Mouse (Mus musculus) kidney, postnatal 4 days (tissue): ENCODE results near the gene Bco2.

Source experiments
- DNase-seq, 2 experiments: peaks; one replicate each; pipeline ENCODE4 v3.0.0; 2021; ENCODE audit warnings: mixed read lengths in 2 of 2

The Bco2 gene

GRCm38 (mm10) chr9:50555094-50555446 lies at the start of gene Bco2:
Bco2 (minus strand) TSS chr9:50555181.
- DNase-seq = peak in 1 of 2 experiments; percentile 13

GRCm38 (mm10) chr9:50604338-50604737 lies 49.4 kb upstream of the Bco2 start:
- no peak for DNase-seq

GRCm38 (mm10) chr9:50603998-50604324 lies 49.0 kb upstream of the Bco2 start:
- DNase-seq = no peak

DNA sequence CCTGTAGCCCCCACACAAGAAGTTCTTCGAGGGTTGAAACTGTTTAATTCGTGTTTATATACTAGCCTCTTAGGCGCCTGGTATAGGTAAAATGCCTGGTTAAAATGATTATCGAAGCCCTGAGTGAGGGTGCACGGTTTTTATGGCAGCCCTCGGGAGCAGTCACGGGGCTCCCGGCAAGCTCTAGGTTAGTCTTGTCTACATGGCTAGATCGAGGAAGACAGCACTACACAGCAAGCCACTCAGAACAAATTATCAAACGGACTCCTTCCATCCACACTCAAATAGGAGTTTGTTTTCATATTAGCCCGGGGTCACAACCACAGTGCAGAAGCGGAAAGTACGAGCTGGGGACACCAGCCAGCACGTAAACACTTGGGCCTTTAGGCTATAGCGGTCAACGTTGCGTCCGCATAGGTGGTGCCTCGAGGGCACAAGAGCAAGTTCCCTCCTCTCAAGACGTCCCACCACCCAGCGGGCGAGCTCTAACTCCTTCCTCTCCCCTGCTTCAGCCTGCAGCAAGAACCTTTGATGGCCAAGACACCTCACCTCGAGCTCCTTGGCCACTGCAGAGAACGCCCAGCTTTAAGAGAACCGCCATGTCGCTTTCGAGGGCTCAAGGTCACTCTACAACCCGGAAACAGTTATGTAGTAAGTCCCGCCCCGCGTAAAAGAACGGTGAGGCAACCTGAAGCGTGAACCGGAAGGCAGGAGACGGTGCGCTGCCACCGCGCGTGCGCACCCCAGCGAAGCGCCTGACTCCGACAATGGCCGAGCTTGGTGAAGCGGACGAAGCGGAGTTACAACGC lies 48.4 kb upstream of the Bco2 start, which contains the start of the genes Sdhd and Timm8b:
Gene Sdhd (minus strand): TSS at position 624 of the 809 bp plus-strand sequence.
Gene Timm8b (plus strand): TSS at position 722 of the 809 bp plus-strand sequence.
- peak; percentile 92 to 96 for DNase-seq

- DNase-seq = no peak
Observed at GRCm38 (mm10) chr9:50602055-50602845, 47.3 kb upstream of the Bco2 start.

DNA sequence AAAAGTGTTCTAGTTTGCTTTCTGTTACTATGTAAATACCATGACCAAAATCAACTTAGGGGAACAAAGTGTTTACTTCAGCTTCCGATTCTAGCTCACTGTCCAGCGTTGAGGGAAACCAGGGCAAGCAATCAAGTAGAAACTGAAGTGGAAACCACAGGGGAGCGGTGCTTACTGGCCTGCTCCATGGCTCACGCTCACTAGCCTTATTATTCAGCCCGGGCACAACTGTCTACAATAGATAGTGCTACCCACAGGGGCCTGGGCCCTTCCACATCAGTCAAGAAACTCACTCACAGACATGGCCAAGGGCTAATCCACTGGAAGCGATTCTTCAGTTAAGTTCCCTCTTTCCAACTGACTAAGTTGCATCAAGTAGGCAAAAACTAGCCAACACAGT lies 46.6 kb upstream of the Bco2 start:
- DNase-seq = no peak

DNA sequence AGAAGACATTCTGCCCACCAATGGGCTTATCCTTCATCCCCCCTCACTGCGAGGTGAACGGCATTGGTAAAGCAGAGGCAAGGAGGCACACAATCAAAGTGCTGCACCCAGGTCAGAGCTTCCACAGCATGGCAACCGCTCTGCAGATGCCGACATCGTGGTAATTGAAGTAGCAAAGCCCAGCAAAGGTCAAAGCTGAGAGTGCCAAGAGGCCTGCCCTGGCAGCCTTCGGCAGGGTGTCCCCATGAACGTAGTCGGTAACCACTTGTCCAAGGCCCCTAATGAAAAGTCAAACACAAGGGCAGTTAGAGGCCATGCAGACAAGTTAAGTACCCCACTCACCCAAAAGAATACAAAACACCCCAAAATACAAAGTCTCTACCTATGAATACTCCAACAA lies 42.0 kb upstream of the Bco2 start:
- DNase-seq = no peak

DNA sequence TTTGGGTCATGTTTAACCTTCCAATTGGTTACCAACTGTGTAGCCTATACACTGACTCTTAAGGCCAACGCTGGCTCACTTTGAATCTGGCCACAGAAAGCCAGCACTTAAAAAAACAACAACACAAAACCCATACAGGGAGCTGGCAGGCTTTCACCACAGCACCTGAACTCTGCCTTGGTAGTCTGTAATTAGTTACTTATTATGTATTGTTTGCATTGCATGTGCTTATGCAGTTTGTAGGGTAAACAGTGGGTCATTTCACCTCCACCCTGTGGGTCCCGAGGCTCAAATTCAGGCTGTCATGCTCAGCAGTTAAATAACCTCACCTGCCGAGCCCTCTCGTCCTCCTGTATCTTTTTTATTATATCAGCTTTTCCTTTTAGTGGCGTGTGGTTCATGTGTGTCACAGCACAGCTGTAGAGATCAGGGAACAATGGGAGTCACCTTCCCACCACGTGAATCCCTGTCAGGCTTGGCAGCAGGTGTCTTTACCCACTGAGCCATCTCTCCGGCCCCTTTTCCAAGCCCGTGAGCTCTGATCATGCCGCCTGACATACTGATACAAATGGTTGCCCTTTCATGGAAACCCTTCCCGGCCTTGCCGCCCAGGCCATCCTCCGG lies 39.9 kb upstream of the Bco2 start:
- DNase-seq = peak in 1 of 2 experiments; percentile 35

- peak; percentile 52 to 63 for DNase-seq
Observed at GRCm38 (mm10) chr9:50593544-50593943, 38.6 kb upstream of the Bco2 start.

- no peak for DNase-seq
Observed at GRCm38 (mm10) chr9:50592955-50593354, 38.0 kb upstream of the Bco2 start.

GRCm38 (mm10) chr9:50590856-50591518 lies 36.0 kb upstream of the Bco2 start:
- no peak for DNase-seq

GRCm38 (mm10) chr9:50586955-50587354 lies 32.0 kb upstream of the Bco2 start:
- DNase-seq = no peak

DNA sequence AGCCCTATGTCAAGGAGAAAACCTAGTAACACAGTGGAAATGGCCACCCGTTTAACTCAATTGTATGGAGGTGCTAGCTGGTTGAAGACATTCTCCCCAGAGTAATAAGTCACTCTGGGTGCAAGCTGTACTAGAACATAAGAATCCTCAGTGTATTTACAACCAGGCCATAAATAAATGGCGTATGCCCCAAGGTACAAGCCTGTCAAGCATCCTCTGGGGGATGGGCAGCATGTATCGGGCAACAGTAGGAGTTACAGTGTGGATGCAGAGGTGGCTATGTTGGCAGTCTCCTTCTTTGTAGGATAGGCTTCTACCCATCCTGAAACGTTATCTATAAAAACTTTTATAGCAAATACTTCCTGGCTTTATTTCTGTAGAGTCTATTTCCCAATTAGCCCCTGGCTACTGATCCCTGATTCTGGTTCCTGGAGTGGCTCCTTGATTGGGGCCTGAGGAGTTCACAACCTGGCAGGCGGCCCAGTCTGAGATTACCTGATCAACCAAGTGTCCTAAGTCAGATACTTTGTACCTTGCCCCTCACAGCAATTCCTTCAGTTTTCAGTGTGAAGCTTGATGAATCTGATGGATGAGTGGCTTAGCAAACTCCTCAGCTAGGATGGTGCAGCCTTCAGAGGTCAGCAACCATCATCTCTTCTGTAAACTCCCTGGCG lies 30.3 kb upstream of the Bco2 start:
- peak; percentile 40 to 62 for DNase-seq

GRCm38 (mm10) chr9:50580370-50580769 lies 25.4 kb upstream of the Bco2 start:
- no peak for DNase-seq

- DNase-seq = no peak
Observed at GRCm38 (mm10) chr9:50569599-50570525, 14.9 kb upstream of the Bco2 start.

GRCm38 (mm10) chr9:50567881-50568280 lies 12.9 kb upstream of the Bco2 start:
- DNase-seq = no peak

DNA sequence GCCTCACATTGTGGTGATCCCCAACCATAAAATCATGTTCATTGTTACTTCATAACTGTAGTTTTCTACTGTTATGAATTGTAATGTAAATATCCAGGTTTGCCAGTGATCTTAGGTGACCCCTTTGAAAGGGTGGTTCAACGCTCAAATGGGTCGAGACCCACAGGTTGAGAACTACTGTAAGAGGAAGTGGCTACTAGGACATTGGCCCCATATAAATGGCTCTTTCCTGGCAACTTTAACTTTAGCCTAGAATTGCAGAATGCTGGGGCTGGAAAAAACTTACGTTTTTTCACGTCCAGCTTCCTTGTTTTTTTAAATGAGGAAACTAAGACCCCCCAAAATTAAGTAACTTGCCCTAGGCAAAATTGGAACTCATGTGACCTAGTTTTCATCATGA lies 12.4 kb upstream of the Bco2 start:
- no peak for DNase-seq

DNA sequence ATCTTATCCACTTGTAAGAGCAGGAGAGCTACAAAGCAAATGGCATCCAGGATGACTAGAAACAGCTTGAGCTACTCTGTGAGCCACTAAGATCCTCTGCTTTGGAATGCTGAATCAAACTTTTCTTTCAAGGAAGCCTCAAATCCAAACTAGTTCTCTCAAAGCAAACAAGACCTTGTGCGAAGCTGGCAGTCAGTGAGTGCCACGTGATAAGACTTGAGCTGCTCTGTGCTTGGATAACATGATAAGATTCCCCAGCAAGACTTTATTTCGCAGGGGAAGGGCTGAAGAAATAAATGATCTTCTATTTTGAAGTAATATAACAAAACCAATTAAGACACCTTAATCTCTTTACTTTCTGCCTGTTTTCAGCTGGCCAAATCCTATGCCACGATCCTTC lies 11.0 kb upstream of the Bco2 start:
- no peak for DNase-seq

DNA sequence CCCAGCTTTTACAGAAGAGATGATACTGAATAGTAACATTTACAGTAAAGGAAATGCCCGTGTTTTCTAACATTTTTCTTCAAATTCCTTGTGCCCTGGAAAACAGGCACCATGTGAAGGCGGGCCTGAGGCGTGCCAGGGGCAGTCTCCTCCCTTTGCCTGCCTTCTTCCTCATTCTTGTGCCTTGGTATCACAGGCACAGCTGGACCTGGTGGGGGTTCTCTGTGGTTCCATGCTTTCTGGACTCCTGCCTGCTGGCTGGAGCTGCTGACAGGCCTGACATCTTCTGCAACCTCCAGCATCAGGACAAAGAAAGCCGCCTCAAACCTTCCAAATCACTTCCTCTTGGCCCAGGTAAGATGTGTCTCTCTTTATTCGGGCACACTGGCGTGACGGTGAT lies 10.2 kb upstream of the Bco2 start:
- DNase-seq = peak in 1 of 2 experiments; percentile 10

DNA sequence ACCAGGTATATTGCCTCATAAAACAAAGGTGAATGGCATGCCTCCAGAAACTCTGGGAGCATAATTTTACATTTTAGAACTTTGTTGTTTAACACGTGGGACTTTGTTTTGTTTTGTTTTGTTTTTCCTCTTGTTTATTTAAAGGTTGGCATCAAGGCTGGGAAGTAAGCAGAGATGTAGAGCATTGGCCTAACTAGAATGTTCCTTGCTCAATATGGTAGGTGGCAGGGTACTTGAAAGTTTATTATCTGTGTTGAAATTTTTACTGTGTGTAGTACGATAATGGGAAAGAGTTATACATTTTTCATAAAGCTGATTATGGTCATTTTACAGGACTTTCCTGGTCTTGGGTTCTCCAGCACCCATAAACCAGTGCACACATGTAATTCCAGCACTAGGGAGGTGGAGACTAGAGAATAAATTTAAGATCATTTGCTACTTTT lies 7.0 kb upstream of the Bco2 start:
- no peak for DNase-seq
